Mouse (Mus musculus) CH12.LX (cell line): ENCODE data around the gene Trub1. TPM values are rescaled to one million over a fixed set of nuclear protein-coding genes. Genes with fewer than 3 reads are reported as not detected.

ENCODE experiments used
- DNase-seq: peaks from one replicate; pipeline ENCODE4 v3.0.0-alpha.2; 2013; ENCODE audit errors: extremely low read depth
- H3K27ac ChIP-seq: 2 replicates; pipeline ENCODE4 v1.5.1; 2012; ENCODE audit warnings: low read depth, mild to moderate bottlenecking, control low read depth, moderate library complexity; ENCODE audit not compliant: insufficient read depth
- H3K27me3 ChIP-seq: replicated peaks from 2 replicates; pipeline ENCODE3; 2012; ENCODE audit warnings: inconsistent platforms
- H3K36me3 ChIP-seq, 2 experiments: replicated peaks in 1 of 2; 2 replicates each; pipeline versions ENCODE3 to v1.6.1; 2012; ENCODE audit warnings: inconsistent platforms in 1 of 2, low read length in 1 of 2, mild to moderate bottlenecking in 1 of 2, mixed read lengths in 1 of 2, moderate library complexity in 1 of 2; ENCODE audit not compliant: control insufficient read depth in 1 of 2, insufficient read depth in 1 of 2
- H3K4me1 ChIP-seq, 2 experiments: 2 replicates each; pipeline ENCODE4 v1.6.1; 2012; ENCODE audit warnings: inconsistent platforms in 1 of 2, moderate library complexity in 1 of 2; ENCODE audit not compliant: insufficient read depth in 2 of 2, control insufficient read depth in 1 of 2
- H3K4me2 ChIP-seq: 2 replicates; pipeline ENCODE4 v1.6.1; 2012; ENCODE audit warnings: low read depth, mild to moderate bottlenecking, control low read depth; ENCODE audit not compliant: poor library complexity, insufficient read depth, severe bottlenecking
- H3K4me3 ChIP-seq, 3 experiments: fragments of 150-350 bp in 1 of 3; sonication (generic) in 1 of 3; replicated peaks in 1 of 3; 2 replicates each; pipeline versions ENCODE3 to v1.5.1; 2011 to 2012; ENCODE audit warnings: low read depth in 2 of 3, low read length in 2 of 3, mild to moderate bottlenecking in 2 of 3, moderate library complexity in 2 of 3, control low read depth in 1 of 3, improper control_type of control experiment in 1 of 3, inconsistent platforms in 1 of 3, mixed read lengths in 1 of 3; ENCODE audit not compliant: poor library complexity in 1 of 3
- H3K79me2 ChIP-seq: replicated peaks from 2 replicates; pipeline ENCODE4 v1.6.1; 2012; ENCODE audit warnings: mild to moderate bottlenecking, moderate library complexity; ENCODE audit not compliant: control insufficient read depth, poor library complexity, insufficient read depth, severe bottlenecking; ENCODE audit errors: extremely low read depth
- H3K9ac ChIP-seq: 2 replicates; pipeline ENCODE4 v1.6.1; 2012; ENCODE audit warnings: low read depth, mild to moderate bottlenecking, control low read depth, moderate library complexity; ENCODE audit not compliant: insufficient read depth
- H3K9me3 ChIP-seq: replicated peaks from 2 replicates; pipeline ENCODE3; 2012; ENCODE audit warnings: low read length, inconsistent platforms, mixed read lengths
- BHLHE40 ChIP-seq: IDR thresholded peaks from 2 replicates; pipeline ENCODE4 v1.6.1; 2011; ENCODE audit warnings: mild to moderate bottlenecking, low read depth, low read length, improper control_type of control experiment
- CHD1 ChIP-seq: IDR thresholded peaks from 2 replicates; pipeline ENCODE4 v1.6.1; 2012; ENCODE audit warnings: low read depth, low read length, improper control_type of control experiment, inconsistent platforms
- CHD2 ChIP-seq: IDR thresholded peaks from 2 replicates; pipeline ENCODE4 v1.6.1; 2011; ENCODE audit warnings: low read length, improper control_type of control experiment
- CTCF ChIP-seq, 2 experiments: IDR thresholded peaks in 1 of 2; conservative IDR thresholded peaks in 1 of 2; 2 replicates each; pipeline ENCODE4 v1.5.1; 2011 to 2012; ENCODE audit warnings: low read depth in 2 of 2, low read length in 2 of 2, improper control_type of control experiment in 1 of 2, inconsistent platforms in 1 of 2, mild to moderate bottlenecking in 1 of 2, moderate library complexity in 1 of 2
- E2F4 ChIP-seq: IDR thresholded peaks from 2 replicates; pipeline ENCODE4 v1.6.1; 2011; ENCODE audit warnings: low read depth, low read length, improper control_type of control experiment; ENCODE audit not compliant: insufficient replicate concordance
- ELF1 ChIP-seq: IDR thresholded peaks from 2 replicates; pipeline ENCODE4 v1.6.1; 2014; ENCODE audit warnings: low read depth, mild to moderate bottlenecking, inconsistent platforms, low read length, improper control_type of control experiment
- EP300 ChIP-seq: IDR thresholded peaks from 2 replicates; pipeline ENCODE4 v1.6.1; 2011; ENCODE audit warnings: low read length, improper control_type of control experiment
- GABPA ChIP-seq: IDR thresholded peaks from 2 replicates; pipeline ENCODE4 v1.6.1; 2012; ENCODE audit warnings: low read depth, low read length, improper control_type of control experiment, inconsistent platforms; ENCODE audit not compliant: insufficient replicate concordance
- HCFC1 ChIP-seq: IDR thresholded peaks from 2 replicates; pipeline ENCODE4 v1.6.1; 2012; ENCODE audit warnings: low read depth, mild to moderate bottlenecking, inconsistent platforms, low read length, improper control_type of control experiment
- IRF4 ChIP-seq: IDR thresholded peaks from 2 replicates; pipeline ENCODE4 v1.6.1; 2014; ENCODE audit warnings: low read depth, mild to moderate bottlenecking, inconsistent platforms, low read length, improper control_type of control experiment
- JUND ChIP-seq: conservative IDR thresholded peaks from 2 replicates; pipeline ENCODE4 v1.6.1; 2011; ENCODE audit warnings: low read depth, low read length, improper control_type of control experiment
- KAT2A ChIP-seq: IDR thresholded peaks from 2 replicates; pipeline ENCODE4 v1.6.1; 2012; ENCODE audit warnings: low read length, improper control_type of control experiment, inconsistent platforms; ENCODE audit not compliant: insufficient replicate concordance
- MAFK ChIP-seq: IDR thresholded peaks from 2 replicates; pipeline ENCODE4 v1.6.1; 2011; ENCODE audit warnings: low read length, improper control_type of control experiment; ENCODE audit not compliant: insufficient replicate concordance
- MAZ ChIP-seq: IDR thresholded peaks from 2 replicates; pipeline ENCODE4 v1.6.1; 2012; ENCODE audit warnings: low read depth, mild to moderate bottlenecking, inconsistent platforms, low read length, improper control_type of control experiment, moderate library complexity
- NELFE ChIP-seq: IDR thresholded peaks from 2 replicates; pipeline ENCODE4 v1.6.1; 2011; ENCODE audit warnings: low read depth, low read length, improper control_type of control experiment
- PAX5 ChIP-seq: IDR thresholded peaks from 2 replicates; pipeline ENCODE4 v1.6.1; 2012; ENCODE audit warnings: low read length, inconsistent platforms, mixed read lengths
- POLR2A ChIP-seq: IDR thresholded peaks from 2 replicates; pipeline ENCODE4 v1.6.1; 2011; ENCODE audit warnings: low read depth, mild to moderate bottlenecking, improper control_type of control experiment, low read length
- POLR2AphosphoS2 ChIP-seq: IDR thresholded peaks from 2 replicates; pipeline ENCODE4 v1.6.1; 2011; ENCODE audit warnings: low read depth, low read length, improper control_type of control experiment
- RCOR1 ChIP-seq: conservative IDR thresholded peaks from 2 replicates; pipeline ENCODE4 v1.6.1; 2012; ENCODE audit warnings: low read depth, mild to moderate bottlenecking, inconsistent platforms, low read length, improper control_type of control experiment
- SIN3A ChIP-seq: IDR thresholded peaks from 2 replicates; pipeline ENCODE4 v1.6.1; 2012; ENCODE audit warnings: low read length, improper control_type of control experiment, inconsistent platforms
- SMC3 ChIP-seq: IDR thresholded peaks from 2 replicates; pipeline ENCODE4 v1.6.1; 2011; ENCODE audit warnings: low read depth, low read length, improper control_type of control experiment
- TCF12 ChIP-seq: IDR thresholded peaks from 2 replicates; pipeline ENCODE4 v1.6.1; 2014; ENCODE audit warnings: low read depth, mild to moderate bottlenecking, inconsistent platforms, low read length, improper control_type of control experiment
- UBTF ChIP-seq: IDR thresholded peaks from 2 replicates; pipeline ENCODE4 v1.6.1; 2012; ENCODE audit warnings: low read depth, mild to moderate bottlenecking, inconsistent platforms, low read length, improper control_type of control experiment, moderate library complexity
- USF1 ChIP-seq: IDR thresholded peaks from 2 replicates; pipeline ENCODE4 v1.6.1; 2014; ENCODE audit warnings: low read depth, mild to moderate bottlenecking, inconsistent platforms, low read length, improper control_type of control experiment
- USF2 ChIP-seq: conservative IDR thresholded peaks from 2 replicates; pipeline ENCODE4 v1.6.1; 2011; ENCODE audit warnings: low read depth, low read length, improper control_type of control experiment
- ZC3H11A ChIP-seq: IDR thresholded peaks from 2 replicates; pipeline ENCODE4 v1.6.1; 2012; ENCODE audit warnings: low read depth, mild to moderate bottlenecking, inconsistent platforms, low read length, improper control_type of control experiment
- ZKSCAN1 ChIP-seq: IDR thresholded peaks from 2 replicates; pipeline ENCODE4 v1.6.1; 2012; ENCODE audit warnings: low read depth, inconsistent platforms, low read length, improper control_type of control experiment, borderline replicate concordance
- dilution Hi-C: fragments of 300-500 bp; cut with MboI; formaldehyde crosslinking; loops from 2 replicates; pipeline ENCODE4 v1.14.3; 2020; ENCODE audit warnings: low sequenced_read_pairs; ENCODE audit not compliant: extremely low pct_unique_long_range_greater_than_20kb, extremely low pct_ligation_motif_present
- in situ Hi-C: fragments of 300-500 bp; cut with MboI; formaldehyde crosslinking; loops from 3 replicates; pipeline ENCODE4 v1.14.3; 2019; ENCODE audit warnings: low sequenced_read_pairs, low pct_ligation_motif_present, low pct_unique_long_range_greater_than_20kb, mixed read lengths
- polyA plus RNA-seq: library from polyadenylated mRNA; unstranded; fragments of >175 nt; gene quantifications from 2 replicates; pipeline ENCODE4 v1.2.1, GENCODE M21; 2012; ENCODE audit warnings: low read depth; ENCODE audit not compliant: insufficient read length
- total RNA-seq, 2 experiments: library from RNA; depleted of rRNA; stranded (reverse); fragments of 300-350 nt in 1 of 2; fragments of >200 nt in 1 of 2; gene quantifications; 2 replicates each; pipeline ENCODE4 v1.2.3; 2012 to 2014

Trub1 gene
- total and polyA plus RNA-seq, 3 experiments, result 36.2 to 40.0 (median 36.4) TPM

DNA sequence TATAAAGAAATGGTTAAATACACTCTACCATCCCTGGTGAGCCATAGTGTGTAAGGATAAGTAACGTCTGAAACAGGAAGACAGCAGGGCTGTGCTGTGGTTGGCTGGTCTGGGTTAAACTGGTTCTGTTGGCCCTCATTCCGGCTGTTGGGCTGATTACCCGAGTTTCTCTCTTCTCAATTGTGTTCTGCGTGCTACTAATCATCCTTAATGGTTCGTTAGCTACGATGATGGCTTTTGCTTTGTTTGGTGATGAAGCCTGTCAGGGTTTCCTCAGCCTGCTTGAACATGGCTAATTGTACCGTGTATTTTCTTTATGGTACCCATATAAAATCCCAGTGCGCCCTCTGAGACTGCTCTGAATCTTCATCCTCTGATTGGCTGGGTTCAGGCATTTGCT lies 11.0 kb downstream of the Trub1 start:
- TF ChIP-seq CTCF (conservative IDR thresholded peaks at IDR 0.05 in 1 of 2, IDR thresholded peaks at IDR 0.05 in 1 of 2; ENCODE audit: low read depth in 2 of 2, low read length in 2 of 2) (no peak), POLR2A (0 out of 2 replicates have a peak, but pooled peaks have one; percentile 30)
- TF ChIP-seq, all 38 proteins: peak for 1
- Histone ChIP-seq H3K27me3 (no peaks in the 10 kb centered on the region), H3K36me3 (peaks cover 70 to 89% of the 10 kb centered on the region in 2 experiments), H3K4me3 (no peak overlapping the region), H3K9me3 (peaks cover 5% of the 10 kb centered on the region), H3K27ac (no peak overlapping the region), H3K9ac (no peak overlapping the region), H3K79me2 (peaks cover 5% of the 10 kb centered on the region; the same call in 1 of the 2 replicates), H3K4me1 (peaks cover 0 to 9% of the 10 kb centered on the region in 2 experiments; a peak in 2 of 4 replicates), H3K4me2 (no peak overlapping the region)
- DNase-seq, result no peak
- dilution Hi-C loops (no loop called here), in situ Hi-C loops (no loop called here)

DNA sequence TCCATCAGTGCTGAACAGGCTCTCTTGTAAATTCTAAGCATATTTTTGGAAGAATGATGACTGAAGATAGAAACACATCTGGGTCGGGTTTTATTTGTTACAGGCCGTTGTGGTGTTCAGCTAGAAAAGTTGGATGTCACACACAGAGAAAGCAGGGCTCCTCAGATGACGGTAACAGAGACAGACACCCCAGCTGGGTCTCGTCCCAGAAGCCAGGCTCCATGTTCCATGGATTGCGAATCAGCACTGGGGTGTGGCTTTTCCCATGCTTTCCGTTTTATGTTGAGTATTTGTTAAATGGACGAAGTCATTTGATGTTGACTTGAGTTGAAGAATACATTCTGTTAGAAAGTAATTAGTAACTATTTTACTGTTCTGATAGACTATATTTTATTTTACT lies 13.0 kb downstream of the Trub1 start:
- no peaks in the 10 kb centered on the region for H3K27me3 ChIP-seq
- no peak overlapping the region for H3K9ac ChIP-seq
- dilution Hi-C loops, result no loop called here

DNA sequence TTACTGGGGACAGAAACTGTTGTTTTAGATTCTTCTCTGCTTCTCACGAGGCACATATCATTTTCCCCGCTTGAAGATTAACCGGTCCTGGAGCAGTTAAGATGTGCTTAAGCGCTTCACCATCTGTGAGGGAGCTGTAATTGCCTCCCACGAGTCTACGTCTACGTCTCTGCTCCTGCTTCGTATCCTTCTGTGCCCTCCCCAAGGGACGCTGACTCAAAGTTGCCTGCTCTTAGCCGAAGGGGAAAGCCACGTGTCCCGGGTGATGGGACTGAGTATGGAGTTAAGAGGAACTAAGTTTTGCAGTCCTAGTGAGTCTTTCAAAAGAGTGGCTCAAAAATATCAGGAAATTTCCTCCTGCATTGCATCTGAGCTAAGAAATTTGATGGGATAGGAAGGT lies 18.3 kb downstream of the Trub1 start:
- Histone ChIP-seq H3K4me2 (no peak overlapping the region), H3K4me3 (no peak overlapping the region), H3K36me3 (peaks cover 75 to 94% of the 10 kb centered on the region in 2 experiments), H3K27me3 (no peaks in the 10 kb centered on the region), H3K27ac (no peak overlapping the region; the same call in 1 of the 2 replicates), H3K79me2 (no peaks in the 10 kb centered on the region; the same call in 1 of the 2 replicates), H3K9ac (no peak overlapping the region), H3K4me1 (peaks cover 4 to 53% of the 10 kb centered on the region in 2 experiments; a peak in 3 of 4 replicates), H3K9me3 (peaks cover 10% of the 10 kb centered on the region)
- DNase-seq, result peak; percentile 89
- dilution Hi-C loops (no loop called here), in situ Hi-C loops (no loop called here)
- TF ChIP-seq GABPA (no peak), ELF1 (no peak), RCOR1 (no peak), IRF4 (no peak), HCFC1 (no peak), MAZ (no peak), NELFE (no peak), JUND (no peak; the same call in 1 of the 2 replicates), SMC3 (no peak), MAFK (no peak), ZC3H11A (no peak), UBTF (no peak), POLR2AphosphoS2 (no peak), CTCF (conservative IDR thresholded peaks at IDR 0.05 in 1 of 2, IDR thresholded peaks at IDR 0.05 in 1 of 2; ENCODE audit: low read depth in 2 of 2, low read length in 2 of 2) (no peak), TCF12 (no peak), KAT2A (no peak), CHD2 (no peak), CHD1 (no peak), BHLHE40 (peak; percentile 61), SIN3A (no peak), ZKSCAN1 (no peak), USF1 (peak; percentile 17; the same call in 1 of the 2 replicates), E2F4 (no peak), EP300 (peak; percentile 78)

More for the DNA sequence above, 13.0 kb downstream of the Trub1 start:
- Histone ChIP-seq H3K79me2 (peaks cover 5% of the 10 kb centered on the region; the same call in 1 of the 2 replicates), H3K36me3 (peaks cover 68 to 93% of the 10 kb centered on the region in 2 experiments), H3K9me3 (peaks cover 10% of the 10 kb centered on the region), H3K4me2 (no peak overlapping the region), H3K4me1 (peaks cover under 1 to 9% of the 10 kb centered on the region in 2 experiments; a peak in 3 of 4 replicates), H3K27ac (no peak overlapping the region), H3K4me3 (no peak overlapping the region)
- TF ChIP-seq USF2 (no peak), USF1 (no peak), KAT2A (no peak), PAX5 (no peak)
- in situ Hi-C loops, result no loop called here
- DNase-seq, result no peak
